Mouse (Mus musculus): ENCODE measurements around the gene Iqcd.

The Iqcd gene

GRCm38 (mm10) chr5:120619201-120619600 is 30.4 kb downstream of the Iqcd start:
- in situ Hi-C loops (cut with MboI; ENCODE audit: low pct_unique_long_range_greater_than_20kb in 1 of 2, low sequenced_read_pairs in 2 of 2, unreplicated experiment in 1 of 2) = no loop called here

GRCm38 (mm10) chr5:120620375-120621077 is 31.7 kb downstream of the Iqcd start:
- in situ Hi-C loops (cut with MboI; ENCODE audit: low pct_unique_long_range_greater_than_20kb in 1 of 2, low sequenced_read_pairs in 2 of 2, unreplicated experiment in 1 of 2) = loop anchor here (10.0 kb wide), 2 partner anchors 94 to 124 kb away; partner anchors contain the start of genes Dtx1 (in 1 of the 2) and Oas2 (in 1 of the 2)

- in situ Hi-C loops (cut with MboI; ENCODE audit: low pct_unique_long_range_greater_than_20kb in 1 of 2, low sequenced_read_pairs in 2 of 2, unreplicated experiment in 1 of 2) = loop anchor here (10.0 kb wide), 2 partner anchors 94 to 124 kb away; partner anchors contain the start of genes Dtx1 (in 1 of the 2) and Oas2 (in 1 of the 2)
Observed at GRCm38 (mm10) chr5:120621078-120621765, 32.4 kb downstream of the Iqcd start.

- in situ Hi-C loops (cut with MboI; ENCODE audit: low pct_unique_long_range_greater_than_20kb in 1 of 2, low sequenced_read_pairs in 2 of 2, unreplicated experiment in 1 of 2) = loop anchor here (10.0 kb wide), 2 partner anchors 93 to 123 kb away; partner anchors contain the start of genes Dtx1 (in 1 of the 2) and Oas2 (in 1 of the 2)
Observed at GRCm38 (mm10) chr5:120621846-120622197, 33.0 kb downstream of the Iqcd start.

GRCm38 (mm10) chr5:120622198-120622851 is 33.5 kb downstream of the Iqcd start:
- in situ Hi-C loops (cut with MboI; ENCODE audit: low pct_unique_long_range_greater_than_20kb in 1 of 2, low sequenced_read_pairs in 2 of 2, unreplicated experiment in 1 of 2) = loop anchor here (10.0 kb wide), 2 partner anchors 92 to 122 kb away; partner anchors contain the start of genes Dtx1 (in 1 of the 2) and Oas2 (in 1 of the 2)

DNA sequence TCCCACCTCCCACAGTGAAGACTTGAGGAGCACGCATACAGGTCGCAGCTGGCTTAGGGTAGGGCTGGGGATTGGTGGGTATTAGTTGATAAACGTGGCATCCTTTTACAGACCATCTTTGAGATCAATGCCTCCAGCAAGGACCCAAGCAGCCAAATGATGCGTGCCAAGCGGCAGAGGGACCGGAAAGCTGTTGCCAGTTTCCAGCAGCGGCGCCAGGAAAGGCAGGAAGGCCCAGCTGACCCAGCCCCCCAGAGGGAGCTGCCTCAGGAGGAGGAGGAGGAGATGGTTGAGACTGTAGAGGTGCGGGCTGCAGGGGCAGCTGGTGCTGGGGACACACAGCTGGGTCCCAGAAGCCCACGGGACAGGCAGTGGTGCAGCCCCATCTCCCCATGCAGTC is 35.6 kb downstream of the Iqcd start:
- in situ Hi-C loops (cut with MboI; ENCODE audit: low pct_unique_long_range_greater_than_20kb in 1 of 2, low sequenced_read_pairs in 2 of 2, unreplicated experiment in 1 of 2) = loop anchor here (10.0 kb wide), 2 partner anchors 90 to 120 kb away; partner anchors contain the start of genes Dtx1 (in 1 of the 2) and Oas2 (in 1 of the 2)

- in situ Hi-C loops (cut with MboI; ENCODE audit: low pct_unique_long_range_greater_than_20kb in 1 of 2, low sequenced_read_pairs in 2 of 2, unreplicated experiment in 1 of 2) = loop anchor here (10.0 kb wide), 2 partner anchors 88 to 118 kb away; partner anchors contain the start of genes Dtx1 (in 1 of the 2) and Oas2 (in 1 of the 2)
Observed at GRCm38 (mm10) chr5:120626399-120626798, 37.6 kb downstream of the Iqcd start.

DNA sequence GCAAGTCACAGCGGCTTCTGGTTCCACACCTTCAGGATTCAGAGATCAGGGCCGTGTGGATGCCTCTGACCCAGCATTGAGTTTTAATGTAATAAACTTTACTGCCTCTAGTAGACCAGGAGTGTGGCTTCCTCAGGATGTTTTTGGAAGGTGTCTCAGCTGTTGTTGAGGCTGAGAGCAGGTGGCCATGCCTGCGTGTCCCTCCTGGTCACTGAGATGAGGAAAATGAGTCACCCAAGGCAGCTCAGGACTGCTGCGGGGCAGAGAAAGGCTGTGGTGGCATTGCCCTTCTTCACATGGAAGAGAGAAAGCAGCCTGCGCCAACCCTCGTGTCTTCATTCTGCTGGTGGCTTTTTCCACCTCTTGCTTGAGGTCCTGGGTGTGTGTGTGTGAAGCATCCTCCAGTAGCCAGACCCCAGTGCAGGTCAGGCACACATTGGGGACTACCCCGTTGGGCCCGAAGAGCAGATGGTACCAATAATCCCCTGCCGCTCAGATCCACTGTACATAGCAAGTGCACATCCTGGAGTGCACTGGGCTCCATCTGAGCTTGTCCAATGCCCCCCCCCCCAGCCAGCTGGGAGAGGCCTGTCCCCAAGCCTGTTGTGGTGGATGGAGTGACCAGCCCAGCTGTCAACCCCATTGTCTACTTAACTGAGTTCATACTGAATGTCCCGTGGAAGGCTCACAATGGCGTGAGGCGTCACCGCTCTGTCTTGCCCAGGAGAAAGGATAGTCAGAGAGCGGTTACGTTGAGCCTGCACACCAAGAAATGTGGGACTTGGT is 38.9 kb downstream of the Iqcd start:
- in situ Hi-C loops (cut with MboI; ENCODE audit: low pct_unique_long_range_greater_than_20kb in 1 of 2, low sequenced_read_pairs in 2 of 2, unreplicated experiment in 1 of 2) = loop anchor here (10.0 kb wide), 2 partner anchors 87 to 117 kb away; partner anchors contain the start of genes Dtx1 (in 1 of the 2) and Oas2 (in 1 of the 2)

DNA sequence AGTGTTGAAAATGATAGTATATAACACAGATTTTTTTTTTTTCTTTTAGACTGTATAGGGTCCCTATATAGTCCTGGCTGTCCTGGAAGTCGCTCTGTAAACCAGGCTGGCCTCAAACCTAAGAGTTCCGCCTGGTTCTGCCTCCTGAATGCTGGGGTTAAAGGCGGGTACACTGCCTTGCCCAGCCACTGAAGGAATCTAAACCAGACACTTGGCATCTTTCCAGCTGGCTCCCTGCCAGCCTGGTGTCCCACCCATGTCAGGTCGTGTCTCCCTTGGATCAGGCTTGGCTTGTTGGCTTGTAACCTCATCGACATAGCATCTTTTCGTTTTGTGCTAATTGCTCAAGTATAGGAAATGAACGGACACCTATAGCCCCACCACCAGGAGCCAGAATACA is 39.8 kb downstream of the Iqcd start:
- in situ Hi-C loops (cut with MboI; ENCODE audit: low pct_unique_long_range_greater_than_20kb in 1 of 2, low sequenced_read_pairs in 2 of 2, unreplicated experiment in 1 of 2) = loop anchor here (10.0 kb wide), 2 partner anchors 86 to 116 kb away; partner anchors contain the start of genes Dtx1 (in 1 of the 2) and Oas2 (in 1 of the 2)

- in situ Hi-C loops (cut with MboI; ENCODE audit: low pct_unique_long_range_greater_than_20kb in 1 of 2, low sequenced_read_pairs in 2 of 2, unreplicated experiment in 1 of 2) = no loop called here
Observed at GRCm38 (mm10) chr5:120631128-120631527, 42.3 kb downstream of the Iqcd start.

DNA sequence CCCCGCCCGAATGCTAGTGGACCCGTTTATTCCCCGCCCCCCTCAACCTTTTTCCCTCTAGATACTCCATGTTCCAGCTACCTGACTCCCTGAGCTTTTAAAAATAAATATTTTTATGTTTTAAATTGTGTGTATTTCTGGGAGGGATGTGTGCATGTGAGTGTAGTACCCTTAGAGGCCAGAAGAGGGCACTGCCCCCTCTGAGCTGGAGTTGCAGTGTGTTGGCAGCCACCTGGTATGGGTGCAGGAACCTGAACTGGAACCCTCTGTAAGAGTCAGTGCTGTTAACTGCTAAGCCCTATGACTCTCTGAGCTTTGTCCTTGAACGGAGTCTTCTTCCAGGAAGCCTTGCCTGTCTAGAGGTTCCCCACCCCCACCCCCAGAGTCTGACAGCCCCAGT is 43.1 kb downstream of the Iqcd start:
- in situ Hi-C loops (cut with MboI; ENCODE audit: low pct_unique_long_range_greater_than_20kb in 1 of 2, low sequenced_read_pairs in 2 of 2, unreplicated experiment in 1 of 2) = no loop called here

DNA sequence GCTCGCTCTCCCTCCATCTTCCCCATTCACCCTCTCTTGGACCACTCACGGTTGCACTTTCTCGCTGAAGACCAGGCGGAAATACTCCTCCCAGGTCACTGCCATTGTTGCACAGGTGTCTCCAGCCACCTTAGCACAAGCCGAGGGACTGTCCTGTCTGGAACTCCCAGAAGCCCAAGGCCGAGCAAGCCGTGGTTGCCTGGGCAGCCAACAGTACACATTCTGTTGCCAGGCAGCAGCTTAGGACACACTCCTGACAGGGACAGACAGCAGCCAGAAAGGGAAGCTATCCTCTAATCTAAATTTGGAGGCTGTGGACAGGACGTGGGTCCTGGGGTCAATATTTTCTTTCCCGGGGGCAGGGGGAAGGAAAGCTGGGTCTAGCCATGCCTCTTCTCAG is 45.3 kb downstream of the Iqcd start, which contains the start of gene Cfap73:
Gene Cfap73, minus strand, starts transcription at position 105 of the 400 bp plus-strand sequence.
- in situ Hi-C loops (cut with MboI; ENCODE audit: low pct_unique_long_range_greater_than_20kb in 1 of 2, low sequenced_read_pairs in 2 of 2, unreplicated experiment in 1 of 2) = no loop called here

GRCm38 (mm10) chr5:120634860-120635259 is 46.0 kb downstream of the Iqcd start:
- in situ Hi-C loops (cut with MboI; ENCODE audit: low pct_unique_long_range_greater_than_20kb in 1 of 2, low sequenced_read_pairs in 2 of 2, unreplicated experiment in 1 of 2) = no loop called here

- in situ Hi-C loops (cut with MboI; ENCODE audit: low pct_unique_long_range_greater_than_20kb in 1 of 2, low sequenced_read_pairs in 2 of 2, unreplicated experiment in 1 of 2) = no loop called here
Observed at GRCm38 (mm10) chr5:120635633-120636032, 46.8 kb downstream of the Iqcd start.

DNA sequence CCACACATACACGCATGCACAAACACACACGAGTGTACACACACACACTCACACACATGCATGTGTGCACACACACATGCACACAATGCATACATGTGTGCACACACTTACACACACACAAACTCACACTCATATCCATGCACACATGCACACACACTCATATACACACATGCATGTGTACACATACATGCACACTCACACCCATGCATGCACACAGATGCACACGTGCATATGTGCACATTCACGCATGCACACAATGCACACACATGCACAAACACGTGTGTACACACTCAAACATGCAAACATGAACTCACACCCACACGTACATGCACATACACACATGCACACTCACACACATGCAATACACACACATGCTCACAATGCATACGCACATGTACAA is 51.3 kb downstream of the Iqcd start:
- in situ Hi-C loops (cut with MboI; ENCODE audit: low pct_unique_long_range_greater_than_20kb in 1 of 2, low sequenced_read_pairs in 2 of 2, unreplicated experiment in 1 of 2) = no loop called here

DNA sequence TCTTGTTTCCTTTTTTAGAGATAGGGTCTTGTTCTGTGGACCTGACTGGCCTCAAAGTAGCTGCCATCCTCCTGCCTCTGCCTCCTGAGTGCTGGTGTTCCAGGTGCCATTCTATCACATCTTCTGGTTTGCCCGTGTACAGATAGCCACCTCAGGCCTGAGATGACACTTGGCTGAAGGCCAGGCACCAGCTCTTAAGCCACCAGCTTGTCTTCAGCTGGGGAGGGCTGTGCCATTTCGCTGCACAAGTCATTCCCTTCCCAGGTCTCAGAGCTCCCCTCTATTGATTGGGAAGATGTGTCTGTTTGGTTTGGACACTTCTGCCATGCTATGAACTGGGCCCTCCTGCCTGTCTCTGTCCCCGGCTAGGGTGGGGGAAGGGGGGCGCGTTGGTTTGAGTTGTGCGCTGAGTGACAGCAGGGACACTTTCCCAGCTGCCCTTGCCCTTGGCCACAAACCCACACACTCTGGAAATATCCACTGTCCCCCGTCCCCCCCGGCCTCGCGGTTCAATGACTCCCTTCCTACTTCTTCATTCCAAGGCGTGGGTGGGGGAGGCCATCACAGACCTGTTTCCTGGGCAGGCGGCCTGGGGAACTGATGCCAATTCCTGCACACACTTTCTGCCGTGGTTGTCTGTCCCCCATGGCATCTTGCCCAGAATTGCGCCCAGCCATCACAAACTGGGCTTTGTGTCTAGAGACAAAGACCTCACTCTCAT is 54.7 kb downstream of the Iqcd start:
- in situ Hi-C loops (cut with MboI; ENCODE audit: low pct_unique_long_range_greater_than_20kb in 1 of 2, low sequenced_read_pairs in 2 of 2, unreplicated experiment in 1 of 2) = no loop called here

- in situ Hi-C loops (cut with MboI; ENCODE audit: low pct_unique_long_range_greater_than_20kb in 1 of 2, low sequenced_read_pairs in 2 of 2, unreplicated experiment in 1 of 2) = no loop called here
Observed at GRCm38 (mm10) chr5:120644227-120644626, 55.4 kb downstream of the Iqcd start.
